Mouse (Mus musculus): ENCODE data around the gene Tmem232.

DNA sequence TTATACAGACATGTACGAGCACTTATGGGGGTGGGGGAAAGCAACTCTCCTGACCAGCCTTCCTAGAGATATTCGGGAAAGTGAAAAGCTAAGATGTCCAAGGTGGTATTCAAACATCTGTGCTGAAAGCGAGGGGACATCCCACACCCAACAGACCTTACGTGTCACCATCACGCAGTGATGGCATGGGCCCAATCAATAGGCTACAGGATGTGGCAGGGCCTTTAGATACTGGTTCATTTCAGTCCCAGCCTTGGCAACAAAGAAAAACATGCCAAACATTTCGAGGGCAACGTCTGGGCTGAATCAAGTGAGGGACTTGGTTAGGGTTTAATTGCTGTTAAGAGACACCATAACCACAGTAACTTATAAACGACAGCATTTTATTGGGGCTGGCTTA is 34.3 kb upstream of the Tmem232 start:
- TF ChIP-seq CTCF (IDR thresholded peaks at IDR 0.05; ENCODE audit: low read depth, low read length) (no peak), POLR2A (IDR thresholded peaks at IDR 0.05; ENCODE audit: borderline replicate concordance, low read depth, low read length) (no peak)

Measured in bone marrow macrophage, adult 2 months (primary cell).